ENCODE assay signal across 13 mouse cellular contexts in genomic region chr16:21701611-21702313, GRCm38 (mm10). TPM values are rescaled to one million over a fixed set of nuclear protein-coding genes. Genes with fewer than 3 reads are reported as not detected.
DNase-seq lines count a peak whose midpoint lies in the region; ATAC-seq and TF ChIP-seq lines count a peak whose summit lies in the region.
"Had no signal": no experiment of that assay in that cellular context is flagged by ENCODE, and none has a peak within 500 bp of the region (broad histone marks: within the 10 kb centered on the region; RNA-seq: fewer than 3 reads in every experiment).

No protein-coding gene starts in this region.

- no peak overlapping the region for H3K4me2 ChIP-seq in liver, embryonic 13.5 days
- no peak overlapping the region for H3K4me2 ChIP-seq in liver, embryonic 12.5 days
- 0 out of 2 replicates have a peak overlapping the region, but pooled peaks have one; percentile 32 for H3K4me2 ChIP-seq in forebrain, embryonic 15.5 days (replicated peaks)
- peak overlapping the region; percentile 38; the same call in 1 of the 2 replicates for H3K4me2 ChIP-seq in midbrain, embryonic 11.5 days
- H3K4me2 ChIP-seq: embryonic facial prominence, embryonic 12.5 days; limb, embryonic 15.5 days; stomach, embryonic 15.5 days had no signal

- TF ChIP-seq CTCF in lung, adult 2 months (IDR thresholded peaks at IDR 0.05; ENCODE audit: insufficient read depth, low read length), result no peak

- no peak overlapping the region for H3K9ac ChIP-seq in liver, embryonic 13.5 days
- H3K9ac ChIP-seq in liver, embryonic 12.5 days, result no peak overlapping the region
- H3K9ac ChIP-seq in forebrain, embryonic 15.5 days (replicated peaks), result no peak overlapping the region
- H3K9ac ChIP-seq in midbrain, embryonic 11.5 days (ENCODE audit: low read length), result no peak overlapping the region; the same call in 1 of the 2 replicates
- H3K9ac ChIP-seq: embryonic facial prominence, embryonic 12.5 days; limb, embryonic 15.5 days; stomach, embryonic 15.5 days had no signal

- DNase-seq in liver, embryonic 13.5 days, result no peak
- peak; percentile 93 for DNase-seq in midbrain, embryonic 11.5 days (ENCODE audit: low spot score, missing footprints)
- no peak for DNase-seq in lung, adult 2 months
- DNase-seq in urinary bladder, postnatal 36 days (ENCODE audit: low spot score in 2 of 2), result no peak
- no peak for DNase-seq in urinary bladder, adult 18-20 months (ENCODE audit: low spot score in 2 of 2)
- DNase-seq in cerebellum, adult 11-12 months, result no peak
- DNase-seq: heart, postnatal 36 days had no signal

- H3K36me3 ChIP-seq in liver, embryonic 13.5 days, result no peaks in the 10 kb centered on the region
- no peaks in the 10 kb centered on the region for H3K36me3 ChIP-seq in liver, embryonic 12.5 days
- no peaks in the 10 kb centered on the region for H3K36me3 ChIP-seq in forebrain, embryonic 15.5 days
- no peaks in the 10 kb centered on the region for H3K36me3 ChIP-seq in midbrain, embryonic 11.5 days (ENCODE audit: control insufficient read depth, insufficient read depth, low read length)
- H3K36me3 ChIP-seq: embryonic facial prominence, embryonic 12.5 days; limb, embryonic 15.5 days; stomach, embryonic 15.5 days had no signal

- H3K27ac ChIP-seq in liver, embryonic 13.5 days, result no peak overlapping the region
- no peak overlapping the region for H3K27ac ChIP-seq in liver, embryonic 12.5 days
- no peak overlapping the region for H3K27ac ChIP-seq in forebrain, embryonic 15.5 days (replicated peaks)
- H3K27ac ChIP-seq in midbrain, embryonic 11.5 days (ENCODE audit: low read depth, low read length), result peak overlapping the region; percentile 52
- H3K27ac ChIP-seq: embryonic facial prominence, embryonic 12.5 days; limb, embryonic 15.5 days; stomach, embryonic 15.5 days had no signal

- 45% methylated on average over 10 of the region's 10 CpGs for WGBS in liver, embryonic 13.5 days (ENCODE audit: insufficient replicate concordance)
- WGBS in liver, embryonic 12.5 days (ENCODE audit: insufficient replicate concordance), result 39% methylated on average over 10 of the region's 10 CpGs
- WGBS in forebrain, embryonic 15.5 days, result 21% methylated on average over 10 of the region's 10 CpGs
- 9% methylated on average over 10 of the region's 10 CpGs for WGBS in midbrain, embryonic 11.5 days
- WGBS in lung, adult 2 months, result 49% methylated on average over 10 of the region's 10 CpGs

- peaks cover 7% of the 10 kb centered on the region for H3K27me3 ChIP-seq in liver, embryonic 13.5 days
- 0 out of 2 replicates have a peak, but pooled peaks cover 3% of the 10 kb centered on the region for H3K27me3 ChIP-seq in liver, embryonic 12.5 days (replicated peaks)
- H3K27me3 ChIP-seq in forebrain, embryonic 15.5 days, result no peaks in the 10 kb centered on the region
- no peaks in the 10 kb centered on the region for H3K27me3 ChIP-seq in midbrain, embryonic 11.5 days (ENCODE audit: control insufficient read depth, insufficient read depth, low read length)
- H3K27me3 ChIP-seq: embryonic facial prominence, embryonic 12.5 days; limb, embryonic 15.5 days; stomach, embryonic 15.5 days had no signal

- TF ChIP-seq POLR2A in lung, adult 2 months (IDR thresholded peaks at IDR 0.05; ENCODE audit: borderline replicate concordance, extremely low read depth, low read depth, low read length), result no peak

- no peaks in the 10 kb centered on the region for H3K4me1 ChIP-seq in liver, embryonic 13.5 days (replicated peaks)
- H3K4me1 ChIP-seq in liver, embryonic 12.5 days, result no peaks in the 10 kb centered on the region
- H3K4me1 ChIP-seq in forebrain, embryonic 15.5 days, result peaks cover 7% of the 10 kb centered on the region; the same call in 1 of the 2 replicates
- H3K4me1 ChIP-seq in midbrain, embryonic 11.5 days (ENCODE audit: control insufficient read depth, insufficient read depth, low read length), result peaks cover 2% of the 10 kb centered on the region; the same call in 1 of the 2 replicates
- H3K4me1 ChIP-seq in lung, adult 2 months (ENCODE audit: control insufficient read depth, insufficient read depth, low read length), result no peaks in the 10 kb centered on the region
- H3K4me1 ChIP-seq: embryonic facial prominence, embryonic 12.5 days; stomach, embryonic 15.5 days had no signal

- H3K9me3 ChIP-seq in liver, embryonic 13.5 days (replicated peaks), result no peaks in the 10 kb centered on the region
- no peaks in the 10 kb centered on the region for H3K9me3 ChIP-seq in liver, embryonic 12.5 days (replicated peaks)
- no peaks in the 10 kb centered on the region for H3K9me3 ChIP-seq in forebrain, embryonic 15.5 days
- H3K9me3 ChIP-seq in midbrain, embryonic 11.5 days (ENCODE audit: control insufficient read depth, low read length), result peaks cover 11% of the 10 kb centered on the region; the same call in 1 of the 2 replicates
- H3K9me3 ChIP-seq: limb, embryonic 15.5 days; stomach, embryonic 15.5 days had no signal

- H3K4me3 ChIP-seq in liver, embryonic 13.5 days (replicated peaks), result no peak overlapping the region
- H3K4me3 ChIP-seq in liver, embryonic 12.5 days, result no peak overlapping the region
- H3K4me3 ChIP-seq in forebrain, embryonic 15.5 days, result no peak overlapping the region
- peak overlapping the region; percentile 14; the same call in 1 of the 2 replicates for H3K4me3 ChIP-seq in midbrain, embryonic 11.5 days (ENCODE audit: low read depth, low read length)
- no peak overlapping the region for H3K4me3 ChIP-seq in lung, adult 2 months (replicated peaks; ENCODE audit: extremely low read depth, low read depth, low read length)
- H3K4me3 ChIP-seq: embryonic facial prominence, embryonic 12.5 days; limb, embryonic 15.5 days; stomach, embryonic 15.5 days had no signal

- ATAC-seq in liver, embryonic 13.5 days (ENCODE audit: low read depth), result peak; percentile 20; the same call in 1 of the 2 replicates
- no peak for ATAC-seq in liver, embryonic 12.5 days
- ATAC-seq in forebrain, embryonic 15.5 days (replicated peaks), result 0 out of 2 replicates have a peak, but pooled peaks have one; percentile 32
- peak; percentile 91 for ATAC-seq in midbrain, embryonic 11.5 days (ENCODE audit: low FRiP score)
- ATAC-seq: activated CD4-positive, CD25-positive, alpha-beta regulatory T cell, adult 4 months had no signal

RNA-seq across cellular contexts. Expression of gene 2510009E07Rik, which starts 7.3 kb away (rescaled TPM):
- 2.6 and 3.7 TPM in 2 replicates for polyA plus RNA-seq in liver, embryonic 13.5 days (2015; fragmentation: Nextera tagmentation; extraction: Ambion mirVana)
- polyA plus RNA-seq in liver, embryonic 12.5 days (2016; fragmentation: Nextera tagmentation; extraction: Ambion mirVana), result 3.9 and 4.2 TPM in 2 replicates
- 41.6 and 42.7 TPM in 2 replicates for polyA plus RNA-seq in forebrain, embryonic 15.5 days (2015; fragmentation: Nextera tagmentation; extraction: Ambion mirVana)
- polyA plus RNA-seq in midbrain, embryonic 11.5 days (2014; fragmentation: Nextera tagmentation; extraction: Ambion mirVana), result 96.4 and 97.8 TPM in 2 replicates
- polyA plus RNA-seq in lung, adult 2 months (2012; rRNA removed), result 20.9 and 22.5 TPM in 2 replicates

Comparison
In these comparisons a context has a peak if more than half of its experiments do, and no peak if none do; other contexts are left out.
1. H3K4me2 ChIP-seq: peak in forebrain, embryonic 15.5 days (single experiment) and midbrain, embryonic 11.5 days (single experiment); none in liver, embryonic 13.5 days (single experiment) and liver, embryonic 12.5 days (single experiment).